Mouse (Mus musculus): ENCODE results near the gene Snrpa.

DNA sequence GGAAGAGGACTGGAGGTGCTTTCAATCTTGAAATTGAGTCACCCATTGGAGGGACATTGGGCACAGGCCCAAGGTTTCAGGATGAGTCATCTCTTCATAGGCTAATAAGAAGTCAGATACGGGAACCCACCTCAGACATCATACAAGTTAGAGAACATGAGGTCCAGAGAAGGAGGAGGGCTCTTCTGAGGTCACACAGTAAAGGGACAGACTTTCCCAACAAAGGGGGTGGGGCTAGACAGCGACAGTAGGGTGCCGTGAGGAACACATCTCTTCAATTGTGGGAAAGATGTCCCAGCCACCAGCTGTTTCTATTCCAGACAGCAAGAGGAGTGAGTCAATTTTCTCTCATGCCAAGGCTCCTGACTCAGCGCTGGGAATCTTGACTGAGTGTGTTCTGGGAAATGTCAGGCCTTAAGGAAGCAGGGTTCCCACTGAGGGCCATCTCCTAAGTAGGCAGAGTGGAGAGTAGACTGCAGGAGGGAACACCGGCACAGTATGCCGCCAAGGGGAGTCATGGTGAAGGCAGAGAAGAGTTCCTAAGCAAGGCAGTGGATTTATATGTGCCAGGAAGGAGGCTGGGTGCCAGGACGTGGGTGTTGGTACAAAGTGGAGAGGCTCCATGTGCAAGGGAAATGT, 35.7 kb upstream of the Snrpa start:
- no peak for TF ChIP-seq CTCF (IDR thresholded peaks at IDR 0.05; ENCODE audit: control insufficient read depth, insufficient read depth, low read length)
- TF ChIP-seq POLR2A (IDR thresholded peaks at IDR 0.05; ENCODE audit: borderline replicate concordance, control insufficient read depth, low read depth, low read length) = no peak

Data from bone marrow, adult 2 months (tissue).